Mouse (Mus musculus) liver, adult 2 months (tissue): ENCODE results near the gene Ubash3b.

Source experiments
- CTCF ChIP-seq: fragments of 200-500 bp; IDR thresholded peaks from 2 replicates; pipeline ENCODE4 v1.5.1; 2011; ENCODE audit warnings: low read depth, low read length, control low read depth
- POLR2A ChIP-seq: fragments of 200-500 bp; IDR thresholded peaks from 2 replicates; pipeline ENCODE4 v1.6.1; 2011; ENCODE audit warnings: low read length, control low read depth; ENCODE audit not compliant: insufficient read depth; ENCODE audit errors: extremely low read depth

DNA sequence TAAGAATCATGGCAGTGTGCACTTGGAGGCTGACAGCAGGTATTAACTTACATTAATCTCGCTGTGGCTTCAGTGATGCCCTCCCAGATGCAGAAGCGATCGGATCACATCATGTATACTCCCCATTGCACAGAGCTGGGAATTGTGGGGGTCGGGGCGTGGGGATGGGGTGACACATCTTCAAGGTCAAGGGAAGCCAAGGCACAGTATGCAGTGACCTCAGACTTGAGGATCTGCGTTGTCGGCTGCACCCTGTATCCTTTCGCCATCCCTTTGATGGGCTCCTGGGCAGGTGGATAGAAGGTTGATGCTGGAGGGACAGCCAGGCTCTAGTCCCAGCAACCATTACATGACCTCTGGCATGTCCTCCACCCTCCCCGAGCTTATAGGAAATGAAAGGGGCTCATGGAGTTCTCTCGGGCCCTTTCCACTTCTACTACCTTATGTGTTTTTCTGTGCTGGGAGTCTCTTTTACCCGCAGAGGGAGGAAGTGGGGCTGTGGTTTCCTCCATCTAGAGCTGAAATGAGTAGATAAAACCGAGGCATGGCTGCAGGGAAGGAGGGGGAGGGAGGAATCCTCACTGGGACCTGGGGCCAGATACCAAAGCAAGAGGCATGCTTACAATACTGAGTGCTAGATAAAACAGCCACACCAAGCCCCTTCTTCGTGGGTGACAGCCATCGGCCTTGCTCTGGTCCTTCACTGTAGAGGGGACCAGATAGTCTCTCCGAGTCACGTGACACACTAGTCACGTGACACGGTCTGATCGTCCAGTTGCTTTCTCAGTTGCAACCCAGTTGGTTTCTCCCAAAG, 88.1 kb downstream of the Ubash3b start:
- no peak for TF ChIP-seq CTCF
- no peak for TF ChIP-seq POLR2A
